In the genomic region with DNA sequence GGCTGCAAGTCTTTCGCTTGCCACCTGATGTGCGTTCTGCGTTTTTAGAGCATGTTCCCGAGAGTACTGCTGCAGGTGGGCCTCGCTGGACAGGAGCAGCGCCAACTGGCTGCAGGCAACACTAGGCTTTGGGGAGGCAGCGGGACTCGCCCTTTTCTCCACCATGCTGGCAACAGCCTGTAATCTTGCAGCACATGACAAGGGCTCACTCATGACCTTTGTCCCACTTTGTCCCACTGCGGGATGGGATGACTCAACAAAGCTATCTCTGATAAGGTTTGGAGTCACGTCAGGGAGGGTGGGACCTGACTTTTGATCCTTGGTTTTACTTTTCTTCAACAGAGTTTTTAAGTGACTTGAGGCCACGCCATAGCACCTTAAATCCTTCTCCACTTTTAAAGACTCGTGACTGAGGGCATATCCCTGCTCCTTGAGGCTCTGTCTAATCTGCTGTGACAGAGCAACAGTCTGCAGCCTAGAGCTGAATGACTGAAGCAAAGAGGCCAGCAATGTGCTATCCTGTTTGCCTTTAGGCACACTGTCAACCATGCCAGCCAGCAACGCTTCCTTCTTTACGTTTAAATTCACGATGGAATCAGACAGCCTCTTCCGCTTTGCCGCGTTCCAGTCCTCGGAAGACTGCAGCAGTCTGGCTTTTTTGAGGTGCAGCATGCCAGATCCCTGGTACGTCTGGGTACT, we compare ENCODE assay signal across 1 mouse cellular context.
TF ChIP-seq lines count a peak whose summit lies in the region.

No protein-coding gene starts in this region.

TF ChIP-seq in MEL, 35 proteins besides CTCF, POLR2A, EP300 and RAD21 (continued from another document):
- peak; percentile 33; the same call in 1 of the 2 replicates for TF ChIP-seq TCF12 (IDR thresholded peaks at IDR 0.05; ENCODE audit: low read depth, low read length)
TF ChIP-seq in MEL: peak in this region for 8.
